Mouse (Mus musculus): ENCODE measurements around the gene Tbc1d9. TPM values are rescaled to one million over a fixed set of nuclear protein-coding genes. Genes with fewer than 3 reads are reported as not detected.

Tbc1d9 gene
- polyA plus RNA-seq, 1 experiment from 2014 or later: 13.5 TPM

GRCm38 (mm10) chr8:83251362-83252246 is 86.5 kb downstream of the Tbc1d9 start:
- Histone ChIP-seq H3K27ac (peak overlapping the region; percentile 51), H3K4me2 (replicated peaks) (no peak overlapping the region), H3K4me1 (replicated peaks) (peaks cover 18% of the 10 kb centered on the region), H3K27me3 (no peaks in the 10 kb centered on the region), H3K36me3 (peaks cover 56% of the 10 kb centered on the region), H3K9ac (replicated peaks) (no peak overlapping the region), H3K9me3 (no peaks in the 10 kb centered on the region), H3K4me3 (replicated peaks) (no peak overlapping the region)
- ATAC-seq: peak; percentile 48; the same call in 1 of the 2 replicates
- WGBS: 47% methylated on average over 14 of the region's 14 CpGs

- peaks cover 66% of the 10 kb centered on the region for H3K36me3 ChIP-seq
- no peaks in the 10 kb centered on the region for H3K27me3 ChIP-seq
- H3K4me3 ChIP-seq (replicated peaks): no peak overlapping the region
- H3K4me1 ChIP-seq (replicated peaks): peaks cover 18% of the 10 kb centered on the region
- WGBS: 83% methylated on average over 5 of the region's 5 CpGs
- H3K27ac ChIP-seq: no peak overlapping the region
- no peaks in the 10 kb centered on the region for H3K9me3 ChIP-seq
- peak; percentile 53; the same call in 1 of the 2 replicates for ATAC-seq
- 0 out of 2 replicates have a peak overlapping the region, but pooled peaks have one; percentile 29 for H3K9ac ChIP-seq (replicated peaks)
- H3K4me2 ChIP-seq (replicated peaks): no peak overlapping the region
Measured at GRCm38 (mm10) chr8:83252791-83253190, 87.6 kb downstream of the Tbc1d9 start.

- Histone ChIP-seq H3K4me2 (replicated peaks) (no peak overlapping the region), H3K9me3 (no peaks in the 10 kb centered on the region), H3K36me3 (peaks cover 79% of the 10 kb centered on the region), H3K27me3 (no peaks in the 10 kb centered on the region), H3K4me3 (replicated peaks) (no peak overlapping the region), H3K27ac (no peak overlapping the region), H3K4me1 (replicated peaks) (peaks cover 2% of the 10 kb centered on the region; the same call in 1 of the 2 replicates), H3K9ac (replicated peaks) (no peak overlapping the region)
- ATAC-seq: no peak
- WGBS: 91% methylated on average over 5 of the region's 5 CpGs
Measured at GRCm38 (mm10) chr8:83257631-83258030, 92.5 kb downstream of the Tbc1d9 start.

- peak; percentile 88 for ATAC-seq
- Histone ChIP-seq H3K9me3 (no peaks in the 10 kb centered on the region), H3K4me3 (replicated peaks) (no peak overlapping the region), H3K36me3 (peaks cover 79% of the 10 kb centered on the region), H3K27ac (no peak overlapping the region), H3K4me1 (replicated peaks) (no peaks in the 10 kb centered on the region), H3K4me2 (replicated peaks) (no peak overlapping the region), H3K9ac (replicated peaks) (no peak overlapping the region), H3K27me3 (no peaks in the 10 kb centered on the region)
- WGBS: 73% methylated on average over 16 of the region's 16 CpGs
Measured at GRCm38 (mm10) chr8:83260418-83261215, 95.5 kb downstream of the Tbc1d9 start.

- Histone ChIP-seq H3K4me2 (replicated peaks) (no peak overlapping the region), H3K27me3 (no peaks in the 10 kb centered on the region), H3K4me3 (replicated peaks) (no peak overlapping the region), H3K36me3 (peaks cover 63% of the 10 kb centered on the region), H3K9ac (replicated peaks) (no peak overlapping the region), H3K9me3 (no peaks in the 10 kb centered on the region), H3K4me1 (replicated peaks) (no peaks in the 10 kb centered on the region), H3K27ac (no peak overlapping the region)
- WGBS: 96% methylated on average over 14 of the region's 14 CpGs
- peak; percentile 40; the same call in 1 of the 2 replicates for ATAC-seq
Measured at GRCm38 (mm10) chr8:83271172-83271571, 106.0 kb downstream of the Tbc1d9 start.

GRCm38 (mm10) chr8:83272464-83272863 is 107.3 kb downstream of the Tbc1d9 start:
- peaks cover 50% of the 10 kb centered on the region for H3K36me3 ChIP-seq
- ATAC-seq: no peak
- H3K4me2 ChIP-seq (replicated peaks): no peak overlapping the region
- no peaks in the 10 kb centered on the region for H3K27me3 ChIP-seq
- H3K4me1 ChIP-seq (replicated peaks): no peaks in the 10 kb centered on the region
- no peak overlapping the region for H3K27ac ChIP-seq
- WGBS: 87% methylated on average over 10 of the region's 10 CpGs
- H3K9ac ChIP-seq (replicated peaks): no peak overlapping the region
- no peaks in the 10 kb centered on the region for H3K9me3 ChIP-seq
- no peak overlapping the region for H3K4me3 ChIP-seq (replicated peaks)

GRCm38 (mm10) chr8:83274470-83274869 is 109.3 kb downstream of the Tbc1d9 start:
- H3K4me2 ChIP-seq (replicated peaks): no peak overlapping the region
- no peak overlapping the region for H3K4me3 ChIP-seq (replicated peaks)
- H3K27ac ChIP-seq: no peak overlapping the region
- H3K27me3 ChIP-seq: no peaks in the 10 kb centered on the region
- H3K9ac ChIP-seq (replicated peaks): no peak overlapping the region
- no peaks in the 10 kb centered on the region for H3K9me3 ChIP-seq
- no peak for ATAC-seq
- WGBS: 72% methylated on average over 11 of the region's 11 CpGs
- no peaks in the 10 kb centered on the region for H3K4me1 ChIP-seq (replicated peaks)
- peaks cover 37% of the 10 kb centered on the region for H3K36me3 ChIP-seq

- Histone ChIP-seq H3K9me3 (no peaks in the 10 kb centered on the region), H3K27ac (no peak overlapping the region), H3K4me2 (replicated peaks) (no peak overlapping the region), H3K36me3 (peaks cover 14% of the 10 kb centered on the region), H3K27me3 (no peaks in the 10 kb centered on the region), H3K4me1 (replicated peaks) (no peaks in the 10 kb centered on the region), H3K4me3 (replicated peaks) (no peak overlapping the region), H3K9ac (replicated peaks) (no peak overlapping the region)
- no peak for ATAC-seq
- WGBS: 89% methylated on average over 6 of the region's 6 CpGs
Measured at GRCm38 (mm10) chr8:83278431-83278830, 113.3 kb downstream of the Tbc1d9 start.

- H3K4me3 ChIP-seq (replicated peaks): no peak overlapping the region
- no peaks in the 10 kb centered on the region for H3K9me3 ChIP-seq
- peaks cover 6% of the 10 kb centered on the region for H3K4me1 ChIP-seq (replicated peaks)
- H3K27me3 ChIP-seq: peaks cover 13% of the 10 kb centered on the region
- no peak overlapping the region for H3K9ac ChIP-seq (replicated peaks)
- WGBS: 85% methylated on average over 8 of the region's 8 CpGs
- no peak overlapping the region for H3K4me2 ChIP-seq (replicated peaks)
- H3K27ac ChIP-seq: no peak overlapping the region
- no peaks in the 10 kb centered on the region for H3K36me3 ChIP-seq
- ATAC-seq: no peak
Measured at GRCm38 (mm10) chr8:83285391-83285790, 120.2 kb downstream of the Tbc1d9 start.

- WGBS: 4% methylated on average over 19 of the region's 20 CpGs
- H3K36me3 ChIP-seq: no peaks in the 10 kb centered on the region
Measured at GRCm38 (mm10) chr8:83290176-83290575, 125.0 kb downstream of the Tbc1d9 start, which contains the start of gene Ucp1. TSS of gene Ucp1 (plus strand) at chr8:83290352.

GRCm38 (mm10) chr8:83297375-83297774 is 132.2 kb downstream of the Tbc1d9 start:
- no peak overlapping the region for H3K9ac ChIP-seq (replicated peaks)
- no peak overlapping the region for H3K4me3 ChIP-seq (replicated peaks)
- no peak overlapping the region for H3K4me2 ChIP-seq (replicated peaks)
- H3K9me3 ChIP-seq: no peaks in the 10 kb centered on the region
- no peaks in the 10 kb centered on the region for H3K27me3 ChIP-seq
- ATAC-seq: no peak
- no peaks in the 10 kb centered on the region for H3K36me3 ChIP-seq
- 91% methylated on average over 4 of the region's 4 CpGs for WGBS
- H3K4me1 ChIP-seq (replicated peaks): no peaks in the 10 kb centered on the region
- no peak overlapping the region for H3K27ac ChIP-seq

More at GRCm38 (mm10) chr8:83290176-83290575, 125.0 kb downstream of the Tbc1d9 start, which contains the start of gene Ucp1:
- Histone ChIP-seq H3K9ac (replicated peaks) (no peak within 1 kb of the TSS), H3K4me1 (replicated peaks) (peaks cover 6% of the 10 kb centered on the region), H3K27me3 (peaks cover 18% of the 10 kb centered on the region), H3K9me3 (no peaks in the 10 kb centered on the region), H3K27ac (no peak within 1 kb of the TSS), H3K4me3 (replicated peaks) (peak within 1 kb of the TSS; percentile 14; the same call in 1 of the 2 replicates), H3K4me2 (replicated peaks) (peak within 1 kb of the TSS; percentile 47)
- ATAC-seq: peak; percentile 27; the same call in 1 of the 2 replicates

- H3K4me2 ChIP-seq (replicated peaks): no peak overlapping the region
- H3K4me3 ChIP-seq (replicated peaks): no peak overlapping the region
- H3K36me3 ChIP-seq: no peaks in the 10 kb centered on the region
- WGBS: 59% methylated on average over 1 of the region's 1 CpGs
- H3K9me3 ChIP-seq: no peaks in the 10 kb centered on the region
- no peak overlapping the region for H3K27ac ChIP-seq
- ATAC-seq: no peak
- H3K4me1 ChIP-seq (replicated peaks): no peaks in the 10 kb centered on the region
- H3K9ac ChIP-seq (replicated peaks): no peak overlapping the region
- H3K27me3 ChIP-seq: no peaks in the 10 kb centered on the region
Measured at GRCm38 (mm10) chr8:83300135-83300534, 135.0 kb downstream of the Tbc1d9 start.
